Mouse (Mus musculus): ENCODE measurements around the gene Mfsd2b.

- no peak for TF ChIP-seq POLR2A (IDR thresholded peaks at IDR 0.05; ENCODE audit: borderline replicate concordance, insufficient read depth, low read length)
- no peak for TF ChIP-seq CTCF (IDR thresholded peaks at IDR 0.05; ENCODE audit: borderline replicate concordance, insufficient read depth, low read depth, low read length)
Measured at GRCm38 (mm10) chr12:4840010-4840409, 34.1 kb downstream of the Mfsd2b start.

All from cerebellum, adult 2 months (tissue).